Comparison of ENCODE assay signal across 16 mouse cellular contexts in the genomic region with DNA sequence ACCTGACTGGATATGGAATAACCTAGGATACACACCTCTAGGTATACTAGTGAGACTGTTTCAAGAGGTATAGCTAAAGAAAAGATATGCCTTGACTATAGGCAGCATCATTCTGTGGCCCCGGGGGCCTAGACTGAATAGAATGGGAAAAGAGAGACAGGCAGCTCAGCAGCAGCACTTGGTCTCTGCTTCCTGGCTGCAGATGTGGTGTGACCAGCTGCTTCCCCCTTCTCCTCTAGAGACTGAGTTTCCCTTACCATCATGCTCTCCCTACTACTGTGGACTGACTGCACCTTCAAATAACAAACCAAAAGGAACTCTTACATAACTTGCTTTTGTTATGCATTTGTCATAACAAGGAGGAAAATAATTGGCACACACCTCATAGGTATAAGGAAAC.
"Had no signal": no experiment of that assay in that cellular context is flagged by ENCODE, and none has a peak within 500 bp of the region (broad histone marks: within the 10 kb centered on the region; RNA-seq: fewer than 3 reads in every experiment).

No protein-coding gene starts in this region.

- ATAC-seq: liver, postnatal 0 days had no signal

- H3K36me3 ChIP-seq: limb, embryonic 12.5 days; limb, embryonic 15.5 days; neural tube, embryonic 13.5 days; stomach, embryonic 15.5 days had no signal

- H3K4me3 ChIP-seq: limb, embryonic 12.5 days; limb, embryonic 15.5 days; myocyte; neural tube, embryonic 13.5 days; stomach, embryonic 15.5 days had no signal

- H3K27ac ChIP-seq: limb, embryonic 12.5 days; limb, embryonic 15.5 days; liver, embryonic 14.5 days; macrophage; neural tube, embryonic 13.5 days; stomach, embryonic 15.5 days had no signal

- H3K9ac ChIP-seq: limb, embryonic 12.5 days; limb, embryonic 15.5 days; liver, embryonic 14.5 days; liver, postnatal 0 days; lung, embryonic 14.5 days; neural tube, embryonic 13.5 days; stomach, embryonic 15.5 days had no signal

- H3K27me3 ChIP-seq: limb, embryonic 12.5 days; limb, embryonic 15.5 days; neural tube, embryonic 13.5 days; stomach, embryonic 15.5 days had no signal

- DNase-seq: kidney, adult 11 months; kidney, adult 8-10 months; kidney, postnatal 14 days; liver, postnatal 0 days; right cerebral cortex, postnatal 25 days; spleen, adult 18-20 months; thymus, postnatal 25 days had no signal

- H3K4me1 ChIP-seq: limb, embryonic 12.5 days; limb, embryonic 15.5 days; stomach, embryonic 15.5 days had no signal

- H3K9me3 ChIP-seq: limb, embryonic 12.5 days; limb, embryonic 15.5 days; neural tube, embryonic 13.5 days; stomach, embryonic 15.5 days had no signal

- H3K4me2 ChIP-seq: limb, embryonic 12.5 days; limb, embryonic 15.5 days; liver, embryonic 11.5 days; lung, embryonic 14.5 days; neural tube, embryonic 13.5 days; stomach, embryonic 15.5 days had no signal
